Mouse (Mus musculus) neural tube, embryonic 12.5 days (tissue): ENCODE measurements around the gene Kctd20. TPM values are rescaled to one million over a fixed set of nuclear protein-coding genes. Genes with fewer than 3 reads are reported as not detected.

Experiments used
- ATAC-seq: fragments of 200-750 bp; cut with Nextera tagmentation; 2 replicates; pipeline ENCODE4 v1.8.0; 2017; ENCODE audit warnings: low read depth, mild to moderate bottlenecking, moderate TSS enrichment, moderate library complexity; ENCODE audit not compliant: low FRiP score
- H3K27ac ChIP-seq: fragments of 300-500 bp; sonication (generic); 2 replicates; pipeline ENCODE4 v1.5.1; 2016
- H3K27me3 ChIP-seq: fragments of 300-500 bp; sonication (generic); replicated peaks from 2 replicates; pipeline ENCODE4 v1.6.1; 2016; ENCODE audit warnings: mild to moderate bottlenecking
- H3K36me3 ChIP-seq: fragments of 300-500 bp; sonication (generic); 2 replicates; pipeline ENCODE4 v1.6.1; 2016; ENCODE audit warnings: mild to moderate bottlenecking
- H3K4me1 ChIP-seq: fragments of 300-500 bp; sonication (generic); 2 replicates; pipeline ENCODE4 v1.6.1; 2016
- H3K4me2 ChIP-seq: fragments of 300-500 bp; sonication (generic); replicated peaks from 2 replicates; pipeline ENCODE4 v1.6.1; 2016; ENCODE audit warnings: mild to moderate bottlenecking
- H3K4me3 ChIP-seq: fragments of 300-500 bp; sonication (generic); 2 replicates; pipeline ENCODE4 v1.5.1; 2016
- H3K9ac ChIP-seq: fragments of 300-500 bp; sonication (generic); 2 replicates; pipeline ENCODE4 v1.6.1; 2016; ENCODE audit warnings: mild to moderate bottlenecking
- H3K9me3 ChIP-seq: fragments of 300-500 bp; sonication (generic); 2 replicates; pipeline ENCODE4 v1.6.1; 2016; ENCODE audit warnings: mild to moderate bottlenecking
- WGBS: fragments of 180-500 bp; shearing (Covaris S2); methylation state at CpG from one replicate; pipeline ENCODE4 v1.1.7; 2016; 5-methylcytosine and 5-hydroxymethylcytosine counted together
- polyA plus RNA-seq: library from polyadenylated mRNA; unstranded; fragments of >200 nt; fragmentation: Nextera tagmentation; extraction: Ambion mirVana; gene quantifications from 2 replicates; pipeline ENCODE4 v1.2.1, GENCODE M21; 2016

The Kctd20 gene
- polyA plus RNA-seq, 1 experiment from 2014 or later, result 115 TPM

- Histone ChIP-seq H3K4me2 (no peak overlapping the region), H3K36me3 (no peaks in the 10 kb centered on the region), H3K4me1 (no peaks in the 10 kb centered on the region), H3K4me3 (no peak overlapping the region), H3K9me3 (no peaks in the 10 kb centered on the region; the same call in 1 of the 2 replicates), H3K9ac (no peak overlapping the region), H3K27me3 (no peaks in the 10 kb centered on the region), H3K27ac (no peak overlapping the region)
- no peak for ATAC-seq
- WGBS, result 81% methylated on average over 10 of the region's 10 CpGs
These were observed 15.0 kb upstream of the Kctd20 start for GRCm38 (mm10) chr17:28936622-28937345.

GRCm38 (mm10) chr17:28940776-28941555, 10.8 kb upstream of the Kctd20 start:
- H3K27me3 ChIP-seq, result no peaks in the 10 kb centered on the region
- H3K36me3 ChIP-seq, result no peaks in the 10 kb centered on the region
- H3K4me1 ChIP-seq, result no peaks in the 10 kb centered on the region
- ATAC-seq, result no peak
- H3K4me3 ChIP-seq, result no peak overlapping the region
- H3K9ac ChIP-seq, result no peak overlapping the region
- WGBS, result 94% methylated on average over 25 of the region's 25 CpGs
- H3K4me2 ChIP-seq, result no peak overlapping the region
- no peaks in the 10 kb centered on the region; the same call in 1 of the 2 replicates for H3K9me3 ChIP-seq
- no peak overlapping the region for H3K27ac ChIP-seq

DNA sequence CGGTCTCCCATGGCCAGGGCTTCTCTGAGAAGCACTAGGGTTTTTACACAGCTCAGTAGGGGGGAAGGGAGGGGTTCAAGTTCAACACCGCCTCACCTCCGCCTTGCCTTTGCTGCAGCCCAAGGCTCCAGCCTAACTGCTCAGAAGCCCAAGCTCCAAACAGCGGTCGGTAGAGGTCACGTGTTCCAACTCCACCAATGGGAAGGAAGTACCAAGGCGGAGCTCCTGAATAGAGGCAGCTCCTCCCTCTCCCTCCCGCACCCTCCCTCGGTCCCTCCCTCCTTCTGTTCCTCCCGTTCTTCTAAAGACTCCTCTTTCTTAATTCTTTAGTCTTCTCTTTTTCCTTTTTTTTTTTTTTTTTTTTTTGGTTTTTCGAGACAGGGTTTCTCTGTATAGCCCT, 9.6 kb upstream of the Kctd20 start:
- Histone ChIP-seq H3K4me3 (no peak overlapping the region), H3K36me3 (no peaks in the 10 kb centered on the region), H3K27me3 (no peaks in the 10 kb centered on the region), H3K4me2 (no peak overlapping the region), H3K4me1 (no peaks in the 10 kb centered on the region), H3K27ac (no peak overlapping the region), H3K9ac (no peak overlapping the region), H3K9me3 (no peaks in the 10 kb centered on the region; the same call in 1 of the 2 replicates)
- no peak for ATAC-seq
- WGBS, result 79% methylated on average over 10 of the region's 11 CpGs

DNA sequence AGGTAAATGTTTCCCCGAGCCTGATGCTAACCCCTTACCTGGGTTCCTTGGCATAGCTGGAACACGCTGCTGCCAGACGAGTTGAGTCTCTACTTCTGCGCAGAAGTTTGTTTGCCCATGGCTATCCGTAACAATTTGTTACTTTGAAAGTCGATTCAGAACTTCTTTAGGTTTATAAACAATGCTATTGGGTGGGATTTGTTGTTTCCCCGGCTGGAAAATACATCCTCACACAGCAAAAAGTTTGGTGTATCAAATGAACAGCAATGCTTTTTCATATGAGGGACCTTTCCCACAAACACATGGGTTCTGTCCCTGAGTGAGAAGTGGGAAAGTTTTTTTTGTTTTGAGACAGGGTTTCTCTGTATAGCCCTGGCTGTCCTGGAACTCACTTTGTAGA, 8.0 kb upstream of the Kctd20 start, which contains the start of gene Pxt1:
Pxt1 (minus strand) TSS at position 101 of the 400 bp plus-strand sequence.
- Histone ChIP-seq H3K4me3 (no peak within 1 kb of the TSS), H3K4me2 (no peak within 1 kb of the TSS), H3K36me3 (no peaks in the 10 kb centered on the region), H3K9me3 (no peaks in the 10 kb centered on the region; the same call in 1 of the 2 replicates), H3K27ac (no peak within 1 kb of the TSS), H3K27me3 (no peaks in the 10 kb centered on the region), H3K9ac (no peak within 1 kb of the TSS), H3K4me1 (no peaks in the 10 kb centered on the region)
- ATAC-seq, result no peak
- 91% methylated on average over 7 of the region's 7 CpGs for WGBS

DNA sequence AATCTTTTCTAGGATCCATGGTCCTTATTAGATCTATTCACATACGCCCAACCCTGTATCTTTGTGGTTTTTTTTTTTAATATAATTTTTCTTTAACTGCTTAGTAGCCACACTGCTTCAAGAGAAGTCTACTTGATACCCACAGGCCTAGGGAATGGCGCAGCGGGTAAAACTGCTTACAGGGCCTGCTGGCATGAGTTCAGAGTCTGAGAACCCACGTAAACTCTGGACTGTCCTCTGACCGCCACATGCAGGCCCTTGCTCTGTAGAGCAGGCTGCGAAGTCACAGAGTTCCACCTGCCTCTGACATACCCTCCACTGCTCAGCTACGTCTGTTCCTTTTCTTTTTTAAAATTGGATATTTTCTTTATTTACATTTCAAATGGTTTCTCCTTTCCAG, 7.3 kb upstream of the Kctd20 start:
- 92% methylated on average over 7 of the region's 7 CpGs for WGBS
- Histone ChIP-seq H3K4me3 (no peak overlapping the region), H3K27ac (no peak overlapping the region), H3K9ac (no peak overlapping the region), H3K27me3 (no peaks in the 10 kb centered on the region), H3K4me2 (no peak overlapping the region), H3K4me1 (no peaks in the 10 kb centered on the region), H3K36me3 (no peaks in the 10 kb centered on the region), H3K9me3 (no peaks in the 10 kb centered on the region; the same call in 1 of the 2 replicates)
- ATAC-seq, result no peak

DNA sequence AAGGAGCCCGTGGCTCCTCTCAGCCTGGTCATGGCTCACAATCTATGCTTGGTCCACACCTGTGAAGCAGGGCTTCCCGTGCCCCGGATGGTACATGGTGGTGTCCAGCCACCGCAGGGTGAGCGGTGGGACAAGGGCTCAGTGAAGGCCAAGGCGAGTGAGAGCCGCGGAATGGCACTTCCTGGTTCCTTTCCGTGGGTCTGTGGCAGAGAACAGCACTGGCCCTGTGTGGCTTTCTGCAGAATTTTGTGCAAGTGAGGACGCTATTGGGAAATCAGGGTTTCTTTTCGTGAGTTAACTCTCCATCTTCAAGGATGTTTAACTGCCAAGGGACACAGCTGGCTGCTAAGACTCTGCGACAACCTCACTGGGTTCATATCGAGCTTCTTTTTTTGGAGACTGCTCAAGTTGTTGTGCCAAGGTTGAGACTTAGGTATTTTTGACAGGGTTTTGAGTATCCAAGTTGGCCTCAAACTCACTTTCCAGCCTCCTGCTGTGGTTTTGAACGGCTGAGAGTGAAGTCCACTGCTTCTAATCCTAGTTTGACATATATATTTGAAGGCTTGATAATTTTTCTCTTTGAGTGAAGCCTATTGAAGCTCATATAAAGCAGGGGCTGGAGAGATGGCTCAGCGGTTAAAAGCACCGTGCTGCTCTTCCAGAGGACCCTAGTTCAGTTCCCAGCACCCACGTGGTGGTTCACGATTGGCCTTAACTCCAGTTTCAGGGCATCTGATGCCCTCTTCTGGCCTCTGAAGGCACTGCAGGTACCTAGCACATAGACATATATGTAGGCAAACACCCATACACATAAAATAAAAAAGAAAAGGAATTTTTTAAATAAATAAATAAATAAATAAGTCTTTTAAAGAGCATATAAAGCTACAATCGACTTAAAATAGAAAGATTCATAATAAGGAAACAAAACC, 4.5 kb upstream of the Kctd20 start:
- no peak for ATAC-seq
- H3K9me3 ChIP-seq, result no peaks in the 10 kb centered on the region
- H3K4me1 ChIP-seq, result peaks cover 5% of the 10 kb centered on the region
- H3K27me3 ChIP-seq, result no peaks in the 10 kb centered on the region
- no peak overlapping the region for H3K4me2 ChIP-seq
- H3K4me3 ChIP-seq, result no peak overlapping the region
- no peak overlapping the region for H3K27ac ChIP-seq
- no peaks in the 10 kb centered on the region for H3K36me3 ChIP-seq
- H3K9ac ChIP-seq, result no peak overlapping the region
- WGBS, result 94% methylated on average over 19 of the region's 19 CpGs

- Histone ChIP-seq H3K4me1 (peaks cover 9% of the 10 kb centered on the region), H3K27me3 (no peaks in the 10 kb centered on the region), H3K36me3 (no peaks in the 10 kb centered on the region), H3K27ac (no peak overlapping the region), H3K9ac (no peak overlapping the region), H3K9me3 (no peaks in the 10 kb centered on the region), H3K4me2 (no peak overlapping the region), H3K4me3 (no peak overlapping the region)
- ATAC-seq, result no peak
- 78% methylated on average over 4 of the region's 4 CpGs for WGBS
These were observed 3.1 kb upstream of the Kctd20 start for GRCm38 (mm10) chr17:28948661-28949060.

GRCm38 (mm10) chr17:28950751-28951150, 999 bp upstream of the Kctd20 start:
- WGBS, result 80% methylated on average over 4 of the region's 4 CpGs
- Histone ChIP-seq H3K36me3 (no peaks in the 10 kb centered on the region), H3K27ac (no peak overlapping the region), H3K4me2 (peak overlapping the region; percentile 75; the same call in 1 of the 2 replicates), H3K9me3 (no peaks in the 10 kb centered on the region), H3K4me1 (peaks cover 17% of the 10 kb centered on the region), H3K9ac (no peak overlapping the region), H3K27me3 (no peaks in the 10 kb centered on the region), H3K4me3 (no peak overlapping the region)
- no peak for ATAC-seq

DNA sequence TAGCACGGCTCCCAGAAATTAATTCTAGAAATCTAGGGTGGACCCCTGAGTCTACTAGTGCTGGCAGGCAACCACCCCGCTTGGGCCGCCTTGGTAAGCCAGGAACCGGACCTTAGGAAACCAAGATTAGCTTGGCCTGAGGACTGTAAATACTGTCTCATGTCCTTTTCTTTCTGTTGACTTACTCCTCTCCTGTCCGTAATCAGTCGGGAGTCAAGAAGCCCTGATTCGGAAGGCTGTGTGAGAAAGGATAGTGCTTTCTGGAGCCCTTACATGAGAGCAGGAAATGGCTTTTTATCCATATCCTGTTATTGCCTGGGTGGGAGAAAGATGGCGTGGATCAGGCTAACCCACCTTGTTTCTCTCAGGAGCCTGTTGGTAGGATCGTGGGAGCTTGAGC, 1.5 kb downstream of the Kctd20 start:
- peak overlapping the region; percentile 75 for H3K4me3 ChIP-seq
- H3K9ac ChIP-seq, result peak overlapping the region; percentile 79
- no peaks in the 10 kb centered on the region; the same call in 1 of the 2 replicates for H3K9me3 ChIP-seq
- WGBS, result 30% methylated on average over 9 of the region's 9 CpGs
- H3K27me3 ChIP-seq, result no peaks in the 10 kb centered on the region
- ATAC-seq, result no peak
- H3K27ac ChIP-seq, result 0 out of 2 replicates have a peak overlapping the region, but pooled peaks have one; percentile 5
- H3K36me3 ChIP-seq, result peaks cover 12% of the 10 kb centered on the region; the same call in 1 of the 2 replicates
- peak overlapping the region; percentile 75 for H3K4me2 ChIP-seq
- H3K4me1 ChIP-seq, result peaks cover 17% of the 10 kb centered on the region

DNA sequence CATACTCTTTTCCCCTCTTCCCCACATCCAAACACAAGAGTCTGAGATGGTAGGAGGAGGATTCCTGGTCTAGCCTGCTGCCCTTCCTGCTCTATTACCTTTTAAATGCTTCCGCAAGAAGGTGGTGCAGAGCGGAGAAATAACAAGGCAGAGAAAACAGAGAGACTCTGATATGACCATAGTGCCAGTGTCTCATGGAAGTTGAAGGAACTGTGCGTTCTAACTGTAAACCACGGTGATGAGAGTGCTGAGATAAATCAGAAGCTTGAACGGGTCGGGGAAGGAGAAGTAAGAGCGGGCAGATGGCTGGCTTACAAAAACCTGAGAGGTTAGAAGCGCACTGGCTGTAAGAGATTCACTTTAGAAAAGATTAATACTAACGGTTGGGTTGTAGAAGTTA, 2.7 kb downstream of the Kctd20 start:
- no peaks in the 10 kb centered on the region; the same call in 1 of the 2 replicates for H3K9me3 ChIP-seq
- H3K4me3 ChIP-seq, result no peak overlapping the region
- no peak overlapping the region for H3K9ac ChIP-seq
- no peaks in the 10 kb centered on the region for H3K27me3 ChIP-seq
- H3K4me2 ChIP-seq, result peak overlapping the region; percentile 75
- WGBS, result 97% methylated on average over 9 of the region's 9 CpGs
- H3K27ac ChIP-seq, result no peak overlapping the region
- H3K36me3 ChIP-seq, result peaks cover 13% of the 10 kb centered on the region; the same call in 1 of the 2 replicates
- peaks cover 17% of the 10 kb centered on the region for H3K4me1 ChIP-seq
- ATAC-seq, result no peak

- Histone ChIP-seq H3K9me3 (no peaks in the 10 kb centered on the region; the same call in 1 of the 2 replicates), H3K4me3 (no peak overlapping the region), H3K4me2 (no peak overlapping the region), H3K9ac (no peak overlapping the region), H3K4me1 (no peaks in the 10 kb centered on the region), H3K36me3 (peaks cover 56% of the 10 kb centered on the region), H3K27ac (no peak overlapping the region), H3K27me3 (no peaks in the 10 kb centered on the region)
- no peak for ATAC-seq
- WGBS, result 83% methylated on average over 10 of the region's 10 CpGs
These were observed 8.8 kb downstream of the Kctd20 start for GRCm38 (mm10) chr17:28960597-28960996.
